Mouse (Mus musculus) adipocyte (in vitro differentiated cells): ENCODE data around the gene Calhm4.
"Not testable (repeated sequence)": the region's sequence is repeated elsewhere in the genome, so short reads cannot be mapped to it uniquely, and the experiment has no call there.

Experiments
- DNase-seq: peaks from one replicate; pipeline ENCODE4 v3.0.0-alpha.2; 2016; ENCODE audit warnings: low spot score

The Calhm4 gene

GRCm38 (mm10) chr10:34044210-34044609, at the start of gene Calhm4:
TSS of gene Calhm4 (minus strand) at chr10:34044310.
- DNase-seq = no peak

GRCm38 (mm10) chr10:34091888-34092287, 47.8 kb upstream of the Calhm4 start:
- no peak for DNase-seq

GRCm38 (mm10) chr10:34090481-34090880, 46.4 kb upstream of the Calhm4 start:
- DNase-seq = no peak

- no peak for DNase-seq
Observed at GRCm38 (mm10) chr10:34089517-34089916, 45.4 kb upstream of the Calhm4 start.

DNA sequence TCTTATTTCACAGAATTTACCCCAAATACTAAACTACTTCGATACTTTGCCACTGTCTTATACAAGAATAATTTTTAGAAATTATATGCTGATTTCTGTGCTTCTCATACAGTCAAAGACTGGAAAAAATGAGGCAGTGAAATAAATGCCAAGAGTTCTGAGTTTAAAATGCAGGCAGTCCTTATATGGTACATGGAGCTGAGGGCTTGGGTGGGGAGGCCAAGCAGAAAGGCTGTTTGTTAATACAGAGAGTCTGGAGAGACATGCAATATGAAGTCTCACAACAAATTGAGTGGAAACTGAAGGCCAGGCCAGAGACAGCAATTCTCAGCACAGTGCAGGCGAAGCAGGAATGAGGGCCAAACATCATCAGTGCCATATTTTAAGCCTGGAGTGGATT, 44.4 kb upstream of the Calhm4 start:
- DNase-seq = no peak

- no peak for DNase-seq
Observed at GRCm38 (mm10) chr10:34086514-34086913, 42.4 kb upstream of the Calhm4 start.

- DNase-seq = no peak
Observed at GRCm38 (mm10) chr10:34074522-34075200, 30.6 kb upstream of the Calhm4 start.

DNA sequence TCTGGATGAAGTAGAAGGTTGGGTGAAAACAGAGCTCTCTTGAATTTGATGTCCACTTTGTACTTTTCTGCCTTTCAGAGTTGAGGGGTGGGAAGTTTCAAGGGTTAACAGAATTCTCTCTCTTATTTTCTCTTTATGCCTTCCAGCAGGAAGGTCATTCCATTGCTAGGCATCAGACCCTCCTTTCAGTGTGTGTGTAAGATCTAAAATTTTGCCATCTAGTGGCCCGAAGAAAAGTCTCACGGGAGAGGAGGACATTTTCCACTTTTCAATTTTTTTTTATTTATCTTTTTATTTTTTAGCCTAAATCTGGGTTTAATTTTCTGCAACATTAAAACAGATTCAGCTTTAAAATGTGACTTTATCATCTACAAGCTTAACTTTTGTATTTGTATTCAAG, 27.5 kb upstream of the Calhm4 start:
- no peak for DNase-seq

GRCm38 (mm10) chr10:34070999-34071492, 26.9 kb upstream of the Calhm4 start:
- DNase-seq = no peak

- DNase-seq = peak; percentile 16
Observed at GRCm38 (mm10) chr10:34069606-34070005, 25.5 kb upstream of the Calhm4 start.

GRCm38 (mm10) chr10:34066591-34066990, 22.5 kb upstream of the Calhm4 start:
- no peak for DNase-seq

DNA sequence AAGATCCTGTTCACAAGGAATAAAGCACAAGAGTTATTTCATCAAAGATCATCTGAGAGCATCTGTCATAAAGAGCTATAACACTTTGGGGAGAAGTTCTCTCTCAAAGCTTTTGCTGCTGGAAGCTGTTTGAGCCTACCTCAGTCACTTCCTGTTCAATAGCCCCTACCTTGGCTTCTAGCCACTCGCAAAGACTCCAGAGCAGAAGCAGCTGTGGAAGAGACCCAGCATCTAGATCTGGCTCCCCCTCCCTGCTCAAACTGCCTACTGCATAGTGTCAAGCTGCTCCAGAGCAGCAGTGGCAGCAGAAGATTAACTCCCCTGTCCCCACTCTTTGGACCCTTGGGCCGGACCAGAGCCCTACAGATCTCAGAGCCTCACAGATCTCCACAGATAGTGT, 9.9 kb upstream of the Calhm4 start:
- no peak for DNase-seq

DNA sequence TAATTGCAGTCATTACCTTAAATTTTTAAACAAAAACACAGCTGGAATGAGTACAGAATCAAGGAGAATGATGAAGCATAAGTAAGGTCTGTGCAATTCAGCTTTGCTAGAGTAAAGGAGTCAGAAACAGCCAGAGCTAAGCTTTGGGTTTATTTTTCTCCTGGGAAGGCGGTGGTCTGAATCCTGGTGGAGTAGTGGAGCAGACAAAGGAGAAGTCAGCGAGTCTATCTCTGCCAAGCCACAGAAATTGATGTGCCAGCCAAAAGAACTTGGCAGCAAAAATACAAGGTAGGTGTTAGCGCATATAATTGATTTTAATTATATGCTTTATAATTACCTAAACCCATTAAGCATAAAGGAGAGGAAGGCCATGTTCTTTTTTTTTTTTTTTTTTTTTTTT, 6.7 kb downstream of the Calhm4 start, which contains the start of gene Trappc3l:
Trappc3l (plus strand) TSS at position 197 of the 400 bp plus-strand sequence.
- DNase-seq = no peak

GRCm38 (mm10) chr10:34036587-34036986, 7.5 kb downstream of the Calhm4 start:
- DNase-seq = peak; percentile 62

DNA sequence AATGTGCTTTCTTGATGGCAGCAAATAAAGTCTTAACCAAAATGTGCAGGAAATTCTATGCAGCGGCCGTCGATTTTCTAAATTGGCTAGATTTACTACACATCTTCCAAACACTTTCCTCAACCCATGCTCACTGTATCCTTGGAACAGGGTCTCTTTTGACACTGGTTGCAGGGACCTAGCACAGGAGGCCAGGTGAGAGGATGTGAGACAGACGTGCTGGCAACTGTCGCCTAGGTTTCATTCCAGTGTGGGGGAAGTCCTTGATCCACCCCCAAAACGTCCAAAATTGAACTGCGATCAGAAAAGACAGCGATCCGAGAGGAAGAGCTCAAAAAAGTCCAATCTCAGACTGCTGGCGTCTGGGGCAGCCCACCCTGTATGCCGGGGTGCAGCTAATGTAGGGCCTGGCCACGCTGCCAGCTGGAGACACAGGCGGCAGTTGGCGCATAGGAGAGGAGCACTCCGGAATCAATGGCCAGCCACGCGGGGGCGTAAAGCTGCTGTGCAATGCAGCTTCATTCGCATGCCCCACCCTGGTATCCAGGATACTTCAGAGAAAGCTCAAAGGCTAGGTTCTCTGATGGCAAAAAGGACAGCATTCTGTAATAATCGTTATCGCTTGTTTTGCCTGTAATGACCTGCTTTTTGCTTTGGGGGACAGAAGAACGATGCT, 10.3 kb downstream of the Calhm4 start:
- peak; percentile 29 for DNase-seq

GRCm38 (mm10) chr10:34030322-34030721, 13.8 kb downstream of the Calhm4 start:
- no peak for DNase-seq

- DNase-seq = peak; percentile 96
Observed at GRCm38 (mm10) chr10:34019302-34020075, 24.6 kb downstream of the Calhm4 start, which contains the start of gene Rwdd1. TSS of gene Rwdd1 (minus strand) at chr10:34019624.

GRCm38 (mm10) chr10:34018746-34019301, 25.3 kb downstream of the Calhm4 start:
- peak; percentile 26 for DNase-seq

DNA sequence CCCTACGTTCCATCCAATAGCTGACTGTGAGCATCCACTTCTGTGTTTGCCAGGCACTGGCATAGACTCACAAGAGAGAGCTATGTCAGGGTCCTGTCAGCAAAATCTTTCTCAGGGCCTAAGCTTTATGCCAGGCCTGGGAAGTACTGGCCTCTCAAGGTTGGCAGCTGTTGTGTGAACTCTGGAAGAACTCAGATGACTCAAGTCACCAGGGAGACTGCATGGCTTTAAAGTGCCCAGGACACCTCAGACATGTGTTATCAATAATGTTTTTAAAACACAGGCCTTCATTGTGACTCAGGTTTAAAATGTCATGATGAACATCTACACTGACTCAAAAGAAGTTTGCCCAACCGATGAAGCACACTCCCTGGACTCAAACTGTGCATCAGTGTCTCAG, 30.9 kb downstream of the Calhm4 start:
- peak; percentile 49 for DNase-seq

DNA sequence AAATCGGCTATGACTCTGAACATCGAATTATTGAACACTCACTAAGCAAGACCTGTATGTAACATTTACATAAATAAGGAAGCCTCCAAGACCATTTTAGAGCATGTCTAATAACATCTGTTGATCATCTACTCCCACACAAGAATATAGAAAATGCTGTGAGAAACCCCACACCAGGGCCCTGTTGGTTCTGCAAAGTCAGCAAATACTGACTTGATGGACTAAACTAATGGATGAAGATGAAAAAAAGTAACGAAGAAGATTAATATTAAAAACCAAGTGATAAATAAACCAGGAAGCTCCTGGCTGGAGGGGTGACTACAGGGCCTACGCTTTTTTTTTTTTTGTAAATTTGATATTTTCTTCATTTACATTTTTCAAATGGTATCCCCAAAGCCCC, 31.5 kb downstream of the Calhm4 start:
- DNase-seq = no peak

DNA sequence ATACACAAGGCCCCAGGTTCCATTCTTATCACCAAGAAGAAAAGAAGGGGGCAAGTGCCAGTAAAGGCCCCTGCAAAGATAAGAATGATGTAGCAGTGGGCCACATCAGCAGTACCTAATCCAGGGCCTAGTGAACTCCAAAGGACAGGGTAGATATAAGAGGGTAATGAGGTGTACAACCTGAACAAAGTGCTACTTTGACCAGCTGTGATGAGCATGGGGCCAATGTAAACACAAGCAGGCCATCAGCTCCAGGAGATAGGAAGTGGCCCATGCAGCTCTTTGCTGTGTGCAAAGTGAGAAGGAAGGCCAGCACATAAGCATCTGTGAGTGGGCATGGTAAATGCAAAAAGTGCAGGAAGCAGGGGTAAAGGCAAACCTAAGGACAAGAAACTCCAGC, 45.7 kb downstream of the Calhm4 start:
- DNase-seq = no peak

DNA sequence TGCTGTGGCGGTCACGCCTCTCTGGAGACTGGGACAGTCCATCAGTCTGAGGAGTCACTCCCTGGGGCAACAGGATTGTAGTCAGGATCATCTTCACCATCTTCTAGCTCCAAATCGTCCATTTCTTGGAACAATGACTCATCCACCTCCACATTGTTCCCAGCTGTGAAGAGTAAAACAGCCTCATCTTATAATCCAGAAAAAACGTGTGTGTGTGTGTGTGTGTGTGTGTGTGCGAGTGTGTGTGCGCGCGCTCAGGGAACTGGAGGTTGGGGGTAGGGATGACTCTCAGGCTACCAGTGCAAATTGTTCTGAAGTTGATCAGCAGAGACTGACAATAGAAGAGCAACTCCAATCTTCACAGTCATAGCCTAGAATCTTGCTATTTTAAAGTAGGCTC, 47.4 kb downstream of the Calhm4 start:
- DNase-seq = not testable (repeated sequence)
